ENCODE assay signal across 2 mouse cellular contexts in the genomic region with DNA sequence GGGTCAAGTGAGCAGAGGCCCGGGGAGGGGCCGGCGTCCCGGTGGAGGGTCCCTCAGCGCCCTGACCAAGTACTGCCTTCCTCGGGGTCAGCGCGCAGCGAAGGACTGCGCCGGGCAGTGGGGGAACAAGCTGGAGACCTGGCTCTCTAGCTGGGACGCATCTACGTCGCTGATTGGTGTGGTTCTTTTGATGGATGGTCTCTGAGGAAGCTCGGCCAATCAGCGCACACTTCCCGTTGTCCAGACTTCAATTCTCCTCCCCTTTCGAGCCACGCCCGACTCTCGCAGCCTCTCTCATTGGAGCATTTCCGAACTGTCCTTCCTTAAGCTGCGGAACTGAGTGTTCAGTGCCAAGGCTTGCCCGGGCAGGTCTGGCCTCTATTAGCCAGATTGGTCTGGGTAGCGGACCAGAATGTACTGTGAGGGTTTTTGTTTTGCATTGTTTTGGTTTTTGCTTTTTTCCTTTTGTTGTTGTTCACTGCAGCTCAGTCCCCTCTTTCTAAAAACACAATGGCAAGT.
TF ChIP-seq lines count a peak whose summit lies in the region.

A gene (minus strand): TSS at position 203 of the 519 bp plus-strand sequence.

TF ChIP-seq in C2C12, 6 proteins besides CTCF, POLR2A, EP300 and RAD21 (continued from another document):
- TF ChIP-seq MYOG (IDR thresholded peaks at IDR 0.05; ENCODE audit: control insufficient read depth, extremely low read depth, insufficient read length): no peak
- no peak for TF ChIP-seq FOSL1 (IDR thresholded peaks at IDR 0.05; ENCODE audit: insufficient read depth, low read length, poor library complexity, severe bottlenecking)
- no peak for TF ChIP-seq MYOD1 (IDR thresholded peaks at IDR 0.05; ENCODE audit: control insufficient read depth, insufficient read length, low read depth)

TF ChIP-seq in myocyte, 11 proteins besides CTCF, POLR2A, EP300 and RAD21 (continued from another document):
- TF ChIP-seq POLR2AphosphoS2 (IDR thresholded peaks at IDR 0.05; ENCODE audit: insufficient read length, low read depth) (peak; percentile 88), MYOG (IDR thresholded peaks at IDR 0.05; ENCODE audit: control insufficient read depth in 1 of 3, insufficient read depth in 1 of 3, insufficient read length in 2 of 3, low read depth in 2 of 3) (peak in 1 of 3 experiments; percentile 9), TCF12 (IDR thresholded peaks at IDR 0.05; ENCODE audit: insufficient read depth, poor library complexity, severe bottlenecking) (no peak), REST (IDR thresholded peaks at IDR 0.05; ENCODE audit: insufficient read depth, insufficient read length) (no peak), E2F4 (IDR thresholded peaks at IDR 0.05; ENCODE audit: insufficient read depth) (no peak), SRF (IDR thresholded peaks at IDR 0.05; ENCODE audit: control insufficient read depth, insufficient read length, low read depth) (peak; percentile 50)
TF ChIP-seq in myocyte: peak in this region for 3.
